Mouse (Mus musculus): Measurements from ENCODE around the gene Ephb1.

- no peak for TF ChIP-seq EP300 (optimal IDR thresholded peaks at IDR 0.05)
- no peak for TF ChIP-seq CTCF (IDR thresholded peaks at IDR 0.05; ENCODE audit: low read depth)
Observed at GRCm38 (mm10) chr9:101908849-101909248, 445.6 kb downstream of the Ephb1 start.
